Mouse (Mus musculus) left cerebral cortex, postnatal 25 days (tissue): ENCODE results near the gene Mbd3l1. TPM values are rescaled to one million over a fixed set of nuclear protein-coding genes. Genes with fewer than 3 reads are reported as not detected.

Experiments used
- DNase-seq, 2 experiments: peaks; one replicate each; pipeline ENCODE4 v3.0.0; 2022; ENCODE audit warnings: low spot score in 2 of 2, mixed read lengths in 1 of 2
- intact Hi-C: fragments of 180-260 bp; cut with DNase I; formaldehyde crosslinking; loops from one replicate; pipeline ENCODE4 v1.15.1; 2025
- microRNA-seq, 2 experiments: library from miRNA; unstranded; fragments of <30 nt; microRNA quantifications; one replicate each; pipeline ENCODE4 v1.2.0; 2022
- total RNA-seq, 2 experiments: library from RNA; stranded (reverse); gene quantifications; 2 replicates each; pipeline ENCODE4 v1.2.3; 2021

Gene Mbd3l1
- total RNA-seq, result not detected

DNA sequence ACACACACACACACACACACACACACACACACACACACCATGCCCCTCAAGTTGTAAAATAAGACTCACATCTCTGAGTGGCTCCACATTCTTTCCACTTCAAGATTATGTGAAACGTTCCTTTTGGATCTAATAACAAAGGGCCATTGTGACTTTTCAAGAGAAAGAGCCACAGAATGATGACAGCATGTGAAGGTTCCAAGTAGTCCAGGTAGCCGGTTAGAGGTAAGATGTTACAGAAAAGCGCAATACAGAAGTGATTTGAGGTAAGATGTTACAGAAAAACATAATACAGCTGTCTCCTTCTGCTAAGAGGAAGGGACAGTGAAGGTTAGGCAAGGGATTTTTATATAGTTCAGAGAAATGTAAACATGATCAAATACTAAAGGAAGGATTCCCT lies at the start of gene Mbd3l1, which contains the start of gene Zfp558:
Gene Mbd3l1 (plus strand): TSS at position 192 of the 400 bp plus-strand sequence.
Gene Zfp558 (minus strand): TSS at position 101 of the 400 bp plus-strand sequence.
- DNase-seq, result no peak
- intact Hi-C loops, result no loop called here

DNA sequence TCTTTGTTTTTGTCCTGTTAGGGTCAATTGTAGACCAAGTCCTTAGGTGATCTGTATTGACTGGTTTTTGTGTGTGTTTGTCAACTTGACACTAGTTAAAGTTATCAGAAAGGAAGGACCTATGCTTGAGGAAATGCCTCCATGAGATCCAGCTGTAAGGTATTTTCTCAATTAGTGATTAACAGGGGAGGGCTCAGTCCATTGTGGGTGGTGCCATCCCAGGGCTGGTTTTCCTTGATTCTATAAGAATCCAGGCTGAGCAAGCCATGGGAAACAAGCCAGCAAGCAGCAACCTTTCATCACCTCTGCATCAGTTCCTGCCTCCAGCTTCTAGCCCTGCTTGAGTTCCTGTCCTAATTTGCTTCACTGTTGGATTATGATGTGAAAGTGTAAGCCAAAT lies 47.8 kb upstream of the Mbd3l1 start, which contains the start of gene Mbd3l2:
Gene Mbd3l2 (plus strand): TSS at position 301 of the 400 bp plus-strand sequence.
- no peak for DNase-seq
- intact Hi-C loops, result no loop called here

DNA sequence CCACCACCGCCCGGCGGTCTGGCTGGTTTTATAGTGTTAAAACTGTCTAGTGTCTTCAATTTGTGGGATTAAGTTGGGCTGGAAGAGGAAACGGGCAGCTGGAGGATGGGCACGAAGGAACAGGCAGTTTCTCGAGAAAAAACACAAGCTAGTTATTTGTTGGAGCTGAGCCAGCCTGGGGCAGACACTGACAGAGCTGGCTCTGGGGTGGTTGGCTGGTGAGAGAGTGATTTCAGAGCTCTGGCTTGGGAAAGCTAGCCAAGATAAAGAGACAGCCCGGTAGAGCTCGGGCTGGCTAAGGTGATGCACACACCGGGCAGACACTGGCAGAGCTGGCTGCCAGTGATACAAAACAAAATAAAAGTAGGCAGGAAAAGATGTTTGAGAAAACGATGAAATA lies 46.5 kb upstream of the Mbd3l1 start:
- intact Hi-C loops, result no loop called here
- peak; percentile 1 for DNase-seq

DNA sequence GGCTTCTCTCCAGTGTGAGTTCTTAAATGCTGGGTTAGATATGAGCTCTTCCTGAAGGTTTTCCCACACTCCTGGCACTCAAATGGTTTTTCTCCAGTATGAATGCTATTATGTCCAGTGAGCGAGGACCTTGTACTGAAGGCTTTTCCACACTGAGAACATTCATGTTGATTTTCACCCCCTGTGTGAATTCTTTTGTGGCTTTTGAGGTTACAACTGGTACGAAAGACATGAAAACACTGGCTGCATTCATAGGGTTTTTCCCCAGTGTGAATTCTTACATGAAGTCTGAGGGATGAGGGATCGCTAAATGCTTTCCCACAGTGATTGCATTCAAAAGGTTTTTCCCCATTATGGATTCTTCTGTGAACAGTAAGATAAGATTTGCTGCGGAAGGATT lies 21.6 kb upstream of the Mbd3l1 start:
- DNase-seq, result no peak
- intact Hi-C loops, result no loop called here

DNA sequence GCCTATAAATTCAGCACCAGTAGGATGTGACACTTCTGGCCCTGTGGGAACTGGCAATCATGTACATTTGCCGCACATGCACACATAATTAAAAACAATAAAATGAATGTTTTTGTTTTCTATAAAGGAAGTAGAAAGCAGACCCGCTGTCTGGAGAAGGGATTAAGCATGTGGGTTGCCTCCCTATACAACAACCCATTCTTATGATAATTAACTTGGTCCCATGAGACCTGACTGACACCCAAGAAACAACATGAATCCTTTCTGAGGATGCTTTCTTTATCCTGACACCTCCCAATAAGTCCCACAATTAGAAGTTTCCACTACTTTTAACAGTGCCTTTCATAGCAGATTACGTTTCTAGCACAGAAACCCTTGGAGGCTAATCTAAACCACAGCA lies 10.8 kb upstream of the Mbd3l1 start:
- intact Hi-C loops, result no loop called here

DNA sequence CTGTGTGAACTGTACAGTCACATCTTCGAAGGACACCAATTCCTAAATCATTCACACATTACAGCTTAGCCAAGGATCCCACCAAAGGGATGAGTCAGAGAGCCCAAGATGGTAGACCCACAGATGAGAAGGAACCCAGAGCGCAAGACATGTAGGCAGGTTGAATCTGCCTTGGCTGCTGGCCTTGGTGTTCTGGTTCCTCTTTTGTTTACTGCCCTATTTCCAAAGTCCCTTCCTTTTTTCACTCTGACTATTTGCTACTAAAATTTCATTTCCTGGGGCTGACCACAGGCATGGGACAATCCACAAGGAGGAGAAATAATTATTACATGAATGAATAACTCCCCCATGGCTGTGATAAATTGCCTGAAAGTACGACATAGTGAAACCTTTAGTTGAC lies 10.2 kb upstream of the Mbd3l1 start:
- no peak for DNase-seq
- intact Hi-C loops, result no loop called here

More for the DNA sequence above, 10.8 kb upstream of the Mbd3l1 start:
- DNase-seq, result no peak

DNA sequence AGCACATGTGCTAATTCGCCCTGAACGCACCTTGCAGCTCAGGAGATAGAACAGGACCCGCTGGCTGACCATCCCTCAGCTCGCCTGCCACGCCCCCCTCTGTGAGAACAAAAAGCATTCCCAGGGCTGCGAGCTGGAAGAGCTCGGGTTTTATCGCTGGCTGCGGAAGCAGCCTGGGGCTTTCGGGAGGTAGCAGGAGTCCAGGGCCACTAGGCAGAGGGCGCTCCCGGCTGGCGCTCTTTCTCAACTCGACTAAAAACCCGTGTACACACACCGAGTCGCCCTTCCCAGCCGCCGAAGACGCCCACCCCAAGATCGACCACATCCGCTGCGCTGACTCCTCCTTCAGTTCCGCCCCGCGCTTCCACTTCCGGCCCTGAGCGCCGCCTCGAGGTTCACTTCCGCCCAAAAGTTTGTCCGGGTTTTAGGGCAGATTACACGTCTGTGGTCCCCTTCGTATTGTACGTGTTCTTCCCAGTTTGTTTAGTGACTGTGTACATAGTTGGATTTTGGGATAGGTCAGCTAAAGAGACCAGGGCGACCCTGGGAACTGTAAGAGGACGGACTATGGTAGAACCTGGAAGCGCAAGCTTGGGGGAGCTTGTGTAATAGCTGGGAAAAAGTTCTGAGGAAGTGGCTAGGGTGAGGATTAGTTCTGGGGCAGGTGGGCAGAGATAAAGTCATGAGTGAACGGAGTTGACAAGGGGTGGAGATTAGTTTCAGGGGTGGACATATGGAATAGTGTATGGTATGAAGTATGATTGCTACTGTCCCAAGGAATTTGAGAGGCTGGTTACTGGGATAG lies 4.6 kb upstream of the Mbd3l1 start:
- intact Hi-C loops, result no loop called here
- peak; percentile 69 to 71 for DNase-seq

DNA sequence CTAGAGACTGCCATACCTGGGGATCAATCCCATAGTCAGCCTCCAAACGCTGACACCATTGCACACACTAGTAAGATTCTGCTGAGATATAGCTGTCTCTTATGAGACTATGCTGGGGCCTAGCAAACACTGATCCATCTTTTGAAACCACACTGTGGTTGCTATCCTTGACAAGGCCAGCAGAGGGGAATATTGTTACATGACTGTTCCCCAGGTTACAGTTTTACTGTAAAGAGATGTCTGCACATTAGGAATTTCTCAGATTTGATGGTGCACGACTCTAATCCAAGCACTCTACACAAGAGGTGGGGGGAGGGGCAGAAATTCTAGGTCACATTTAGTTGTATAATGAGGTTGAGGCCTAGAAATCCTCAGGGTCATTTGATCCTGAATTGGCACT lies 29.9 kb downstream of the Mbd3l1 start:
- peak; percentile 1 to 2 for DNase-seq
- intact Hi-C loops, result loop anchor here (2.0 kb wide), 1 partner anchor 237 kb away; no protein-coding TSS in a partner anchor

Small RNAs within 50 kb of the gene (microRNA-seq; reads per million reads assigned to microRNA genes)
- 0 reads per million in 2 experiments for gene Gm22854

Other genes with a start within 250 kb of the Mbd3l1 start
- gene Chordc1, start 186.2 kb upstream of the Mbd3l1 start, total RNA-seq, result 100 to 1,000 TPM in 1 of 2 experiments, 10 to 100 TPM in 1; 96.8 to 113 TPM
- 1 to 10 TPM in 1 of 2 experiments, under 1 TPM in 1; 0.89 to 1.1 TPM for gene Naalad2, start 75.4 kb upstream of the Mbd3l1 start, total RNA-seq
- gene Ubtfl1, start 73.9 kb upstream of the Mbd3l1 start, total RNA-seq, result not detected
- gene Mbd3l2, start 47.7 kb upstream of the Mbd3l1 start, total RNA-seq, result not detected
- 1 to 10 TPM; 2.3 to 2.8 TPM for gene Zfp558, start 91 bp upstream of the Mbd3l1 start, total RNA-seq
- not detected for gene Muc16, start 196.2 kb downstream of the Mbd3l1 start, total RNA-seq